Mouse (Mus musculus) forebrain, embryonic 13.5 days (tissue): Measurements from ENCODE around the gene Hibadh. TPM values are rescaled to one million over a fixed set of nuclear protein-coding genes. Genes with fewer than 3 reads are reported as not detected.

Source experiments
- ATAC-seq: fragments of 200-750 bp; cut with Nextera tagmentation; 2 replicates; pipeline ENCODE4 v1.8.0; 2017
- H3K27ac ChIP-seq: fragments of 300-500 bp; sonication (generic); 2 replicates; pipeline ENCODE4 v1.5.1; 2015; ENCODE audit warnings: inconsistent platforms, mild to moderate bottlenecking, moderate library complexity
- H3K27me3 ChIP-seq: fragments of 300-500 bp; sonication (generic); 2 replicates; pipeline ENCODE4 v1.6.1; 2015; ENCODE audit warnings: mild to moderate bottlenecking, inconsistent platforms
- H3K36me3 ChIP-seq: fragments of 300-500 bp; sonication (generic); 2 replicates; pipeline ENCODE4 v1.6.1; 2015; ENCODE audit warnings: mild to moderate bottlenecking, inconsistent platforms; ENCODE audit not compliant: poor library complexity, severe bottlenecking
- H3K4me1 ChIP-seq: fragments of 300-500 bp; sonication (generic); 2 replicates; pipeline ENCODE4 v1.6.1; 2015; ENCODE audit warnings: inconsistent platforms
- H3K4me2 ChIP-seq: fragments of 300-500 bp; sonication (generic); 2 replicates; pipeline ENCODE4 v1.6.1; 2015; ENCODE audit warnings: inconsistent platforms, mild to moderate bottlenecking, moderate library complexity
- H3K4me3 ChIP-seq: fragments of 300-500 bp; sonication (generic); 2 replicates; pipeline ENCODE4 v1.5.1; 2015; ENCODE audit warnings: mild to moderate bottlenecking, inconsistent platforms
- H3K9ac ChIP-seq: fragments of 300-500 bp; sonication (generic); 2 replicates; pipeline ENCODE4 v1.6.1; 2015; ENCODE audit warnings: mild to moderate bottlenecking, inconsistent platforms
- H3K9me3 ChIP-seq: fragments of 300-500 bp; sonication (generic); replicated peaks from 2 replicates; pipeline ENCODE4 v1.6.1; 2016; ENCODE audit warnings: inconsistent platforms
- WGBS: fragments of 180-500 bp; shearing (Covaris S2); methylation state at CpG from one replicate; pipeline ENCODE4 v1.1.7; 2015; 5-methylcytosine and 5-hydroxymethylcytosine counted together
- polyA plus RNA-seq: library from polyadenylated mRNA; unstranded; fragments of >200 nt; fragmentation: Nextera tagmentation; extraction: Ambion mirVana; gene quantifications from 2 replicates; pipeline ENCODE4 v1.2.1, GENCODE M21; 2015

Hibadh gene
- polyA plus RNA-seq, 1 experiment from 2014 or later: 52.4 TPM

DNA sequence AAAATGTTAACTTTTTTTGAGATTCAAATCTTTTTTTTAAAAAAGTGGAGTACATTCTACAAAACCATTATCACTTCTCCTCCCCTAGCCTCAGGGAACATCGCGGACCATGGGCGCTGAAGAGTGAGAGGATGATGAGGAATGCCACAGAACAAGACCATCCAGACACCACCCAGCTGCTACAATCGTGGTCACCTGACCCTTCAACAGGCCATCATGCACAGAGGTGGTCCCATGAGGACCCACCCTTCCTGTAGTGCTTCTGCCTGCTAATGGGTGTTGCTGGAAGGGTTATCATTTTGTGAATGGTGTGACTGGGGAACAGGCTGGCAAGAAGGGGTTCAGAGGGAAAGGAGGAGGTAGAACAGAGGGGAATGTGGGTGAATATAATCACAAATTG, 2.9 kb downstream of the Hibadh start:
- ATAC-seq: no peak
- Histone ChIP-seq H3K4me2 (no peak overlapping the region), H3K36me3 (no peaks in the 10 kb centered on the region), H3K27ac (no peak overlapping the region), H3K4me3 (no peak overlapping the region), H3K9me3 (no peaks in the 10 kb centered on the region), H3K4me1 (peaks cover 11% of the 10 kb centered on the region), H3K27me3 (no peaks in the 10 kb centered on the region), H3K9ac (no peak overlapping the region)
- WGBS: 94% methylated on average over 4 of the region's 4 CpGs

DNA sequence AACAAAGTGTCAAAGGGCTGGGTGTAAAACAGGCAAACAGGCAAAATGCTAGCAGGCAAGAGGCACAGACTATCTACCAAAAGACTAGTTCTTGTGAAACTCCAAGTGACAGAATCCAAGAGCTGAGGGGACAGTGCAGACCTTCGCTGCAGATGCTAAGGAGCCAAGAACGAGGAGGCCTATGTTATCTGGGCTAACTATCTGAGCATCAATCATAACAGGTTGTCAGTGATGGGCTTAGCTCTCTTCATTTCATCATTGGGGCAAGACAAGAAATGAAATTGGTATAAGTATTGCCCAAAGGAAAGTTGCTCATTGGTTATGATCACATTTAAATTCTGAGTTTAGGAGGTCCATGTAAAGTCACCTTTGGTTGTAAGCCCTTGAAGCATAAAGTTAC, 4.8 kb downstream of the Hibadh start:
- no peaks in the 10 kb centered on the region for H3K27me3 ChIP-seq
- no peaks in the 10 kb centered on the region for H3K36me3 ChIP-seq
- no peak for ATAC-seq
- H3K4me2 ChIP-seq: no peak overlapping the region
- no peak overlapping the region for H3K27ac ChIP-seq
- 96% methylated on average over 2 of the region's 2 CpGs for WGBS
- H3K4me1 ChIP-seq: peaks cover 11% of the 10 kb centered on the region
- H3K4me3 ChIP-seq: no peak overlapping the region
- H3K9ac ChIP-seq: no peak overlapping the region
- H3K9me3 ChIP-seq: no peaks in the 10 kb centered on the region

DNA sequence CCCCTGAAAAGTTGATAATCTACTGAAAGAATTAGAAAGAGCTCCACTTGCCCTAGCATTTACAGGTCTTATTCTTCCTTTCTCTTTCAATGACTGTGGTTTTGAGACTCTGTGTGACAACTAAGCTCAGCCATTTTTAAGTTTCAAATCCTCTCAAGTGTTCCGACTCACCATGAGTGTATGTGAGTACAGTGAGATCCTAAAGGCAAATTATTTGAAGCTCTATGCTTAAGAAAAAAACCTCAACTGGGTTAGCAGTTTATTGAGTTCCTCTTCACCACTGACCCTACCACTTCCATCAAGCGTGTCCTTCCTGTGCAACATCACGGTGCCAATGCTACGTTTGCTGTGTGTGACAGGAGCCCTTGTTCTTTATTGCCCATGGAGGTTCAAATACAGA, 9.6 kb downstream of the Hibadh start:
- H3K27me3 ChIP-seq: no peaks in the 10 kb centered on the region
- no peak overlapping the region for H3K9ac ChIP-seq
- no peaks in the 10 kb centered on the region for H3K9me3 ChIP-seq
- no peak overlapping the region for H3K27ac ChIP-seq
- no peak for ATAC-seq
- H3K4me3 ChIP-seq: no peak overlapping the region
- H3K4me2 ChIP-seq: no peak overlapping the region
- 95% methylated on average over 4 of the region's 4 CpGs for WGBS
- no peaks in the 10 kb centered on the region for H3K36me3 ChIP-seq
- no peaks in the 10 kb centered on the region for H3K4me1 ChIP-seq

DNA sequence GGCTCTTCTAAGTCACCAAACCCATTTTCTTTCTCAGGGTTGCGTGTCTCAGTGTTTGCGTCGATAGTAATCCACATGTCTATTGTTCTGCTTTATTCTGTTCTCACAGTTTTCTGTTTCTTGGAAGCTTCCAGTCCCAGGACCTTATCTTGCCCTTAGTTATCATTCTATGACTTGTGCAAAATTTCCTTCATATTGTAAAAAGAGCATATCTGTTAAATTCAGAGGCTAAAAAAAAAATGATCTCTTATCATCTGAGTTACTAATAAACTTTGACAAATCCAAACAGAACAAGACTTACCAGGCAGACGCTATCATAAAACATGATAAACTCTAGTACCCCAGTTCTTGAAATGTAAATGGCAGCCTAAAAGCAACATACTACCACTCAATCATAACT, 11.0 kb downstream of the Hibadh start:
- Histone ChIP-seq H3K4me2 (no peak overlapping the region), H3K27ac (no peak overlapping the region), H3K4me3 (no peak overlapping the region), H3K4me1 (no peaks in the 10 kb centered on the region), H3K36me3 (no peaks in the 10 kb centered on the region), H3K27me3 (no peaks in the 10 kb centered on the region), H3K9me3 (no peaks in the 10 kb centered on the region), H3K9ac (no peak overlapping the region)
- 96% methylated on average over 4 of the region's 4 CpGs for WGBS
- no peak for ATAC-seq

DNA sequence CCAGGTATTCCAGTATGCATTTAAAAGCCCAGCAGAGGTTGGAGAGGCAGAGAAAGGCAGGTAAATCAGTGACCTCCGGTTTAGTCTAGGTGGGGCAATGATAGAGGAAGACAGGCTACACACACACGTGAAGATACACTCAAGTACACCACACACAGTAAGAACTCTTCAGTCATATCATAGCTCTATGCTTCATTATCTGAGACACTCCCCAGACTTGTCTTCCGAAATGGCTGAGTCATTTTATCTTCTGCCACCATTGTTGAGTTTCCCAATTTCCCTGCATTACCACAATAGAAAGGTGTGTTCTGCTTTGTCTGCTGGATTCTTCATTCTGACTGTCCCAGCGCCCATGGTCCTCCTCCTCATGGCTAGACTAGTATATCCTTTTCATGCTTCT, 13.5 kb downstream of the Hibadh start:
- H3K27ac ChIP-seq: no peak overlapping the region
- H3K4me3 ChIP-seq: no peak overlapping the region
- no peaks in the 10 kb centered on the region for H3K36me3 ChIP-seq
- ATAC-seq: no peak
- H3K9ac ChIP-seq: no peak overlapping the region
- H3K4me1 ChIP-seq: no peaks in the 10 kb centered on the region; the same call in 1 of the 2 replicates
- no peaks in the 10 kb centered on the region for H3K9me3 ChIP-seq
- H3K4me2 ChIP-seq: no peak overlapping the region
- WGBS: 95% methylated on average over 4 of the region's 4 CpGs
- no peaks in the 10 kb centered on the region for H3K27me3 ChIP-seq

DNA sequence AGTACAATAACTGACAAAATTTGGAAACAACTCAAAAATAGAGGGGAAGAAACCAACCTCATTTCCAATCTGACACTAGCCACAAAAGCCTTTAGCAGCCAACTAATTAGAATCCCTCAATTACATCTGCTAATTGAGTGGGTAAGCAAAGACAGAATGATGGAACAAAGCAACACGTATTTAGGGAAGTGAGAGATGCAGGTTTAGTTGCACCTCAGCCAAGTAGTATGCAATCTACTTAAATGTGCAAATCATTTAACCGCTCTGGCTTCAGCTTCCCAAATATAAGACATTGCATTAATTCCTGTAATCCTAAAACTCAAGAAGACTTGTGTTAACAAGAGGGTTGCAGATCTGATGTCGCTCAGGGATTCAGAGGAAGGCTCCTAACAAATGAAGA, 16.4 kb downstream of the Hibadh start:
- Histone ChIP-seq H3K27me3 (no peaks in the 10 kb centered on the region), H3K9me3 (no peaks in the 10 kb centered on the region), H3K4me2 (no peak overlapping the region), H3K27ac (no peak overlapping the region), H3K9ac (no peak overlapping the region), H3K4me3 (no peak overlapping the region), H3K4me1 (no peaks in the 10 kb centered on the region; the same call in 1 of the 2 replicates), H3K36me3 (0 out of 2 replicates have a peak, but pooled peaks cover 6% of the 10 kb centered on the region)
- no peak for ATAC-seq
- WGBS: 63% methylated on average over 3 of the region's 3 CpGs

DNA sequence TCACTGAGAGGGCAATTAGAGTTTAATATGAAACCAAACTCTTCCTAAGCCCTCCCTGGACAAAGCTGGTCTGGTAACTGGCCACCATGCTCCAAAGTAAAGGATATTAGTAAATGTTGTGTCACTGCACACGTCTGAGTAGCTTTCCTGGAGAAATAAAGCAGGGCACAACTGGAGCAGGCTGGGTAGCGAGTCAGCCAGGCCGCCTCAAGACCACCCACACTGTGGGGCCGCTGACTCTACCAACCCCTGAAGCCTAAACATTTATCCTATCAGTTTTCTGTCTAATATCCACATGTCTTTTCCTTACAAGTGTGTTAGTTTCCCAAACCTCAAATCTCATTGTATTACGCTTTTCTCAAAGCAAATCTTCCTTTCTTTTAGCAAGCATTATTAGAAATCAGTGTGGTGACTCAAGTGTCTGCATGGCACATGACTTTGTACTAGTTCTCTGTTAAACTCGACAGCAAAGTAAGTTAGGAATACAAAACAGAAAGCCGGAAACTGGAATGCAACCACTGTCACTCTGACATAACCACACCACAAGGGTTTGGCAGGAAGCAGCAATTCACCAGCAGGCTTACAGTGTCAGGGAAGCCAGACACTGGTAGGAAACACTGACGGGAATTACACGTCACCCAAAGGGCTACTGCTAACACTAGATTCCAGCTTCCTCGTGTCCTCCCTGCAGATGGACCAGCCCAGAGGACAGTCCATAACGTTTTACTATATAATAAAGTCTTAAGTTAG, 18.3 kb downstream of the Hibadh start:
- no peaks in the 10 kb centered on the region for H3K9me3 ChIP-seq
- 78% methylated on average over 11 of the region's 11 CpGs for WGBS
- no peaks in the 10 kb centered on the region; the same call in 1 of the 2 replicates for H3K4me1 ChIP-seq
- H3K4me3 ChIP-seq: no peak overlapping the region
- H3K27ac ChIP-seq: no peak overlapping the region
- ATAC-seq: no peak
- H3K9ac ChIP-seq: no peak overlapping the region
- H3K27me3 ChIP-seq: no peaks in the 10 kb centered on the region
- no peak overlapping the region for H3K4me2 ChIP-seq
- H3K36me3 ChIP-seq: peaks cover 10% of the 10 kb centered on the region

DNA sequence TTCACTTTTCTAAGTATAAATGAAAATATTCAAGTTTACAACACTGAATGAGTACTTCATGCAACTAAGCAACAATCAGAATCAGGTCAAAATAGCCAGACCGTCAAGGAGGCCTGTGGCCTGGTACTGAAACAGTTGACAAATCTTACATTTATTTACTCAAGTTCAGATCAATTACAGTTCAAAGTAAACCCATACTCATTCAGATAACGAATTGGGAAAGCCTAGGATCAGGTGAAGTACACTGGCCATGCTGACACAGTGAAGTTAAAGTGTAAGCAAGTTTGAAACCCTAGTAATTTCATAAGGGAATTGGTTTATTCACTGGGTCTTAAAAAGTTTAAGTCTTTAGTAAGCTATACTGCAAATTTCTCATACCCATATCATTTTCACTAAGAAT, 20.1 kb downstream of the Hibadh start:
- 90% methylated on average over 2 of the region's 2 CpGs for WGBS
- no peaks in the 10 kb centered on the region for H3K9me3 ChIP-seq
- H3K4me3 ChIP-seq: no peak overlapping the region
- no peak for ATAC-seq
- H3K36me3 ChIP-seq: peaks cover 10% of the 10 kb centered on the region
- no peak overlapping the region for H3K9ac ChIP-seq
- no peak overlapping the region for H3K27ac ChIP-seq
- no peaks in the 10 kb centered on the region for H3K27me3 ChIP-seq
- no peak overlapping the region for H3K4me2 ChIP-seq
- H3K4me1 ChIP-seq: no peaks in the 10 kb centered on the region; the same call in 1 of the 2 replicates

DNA sequence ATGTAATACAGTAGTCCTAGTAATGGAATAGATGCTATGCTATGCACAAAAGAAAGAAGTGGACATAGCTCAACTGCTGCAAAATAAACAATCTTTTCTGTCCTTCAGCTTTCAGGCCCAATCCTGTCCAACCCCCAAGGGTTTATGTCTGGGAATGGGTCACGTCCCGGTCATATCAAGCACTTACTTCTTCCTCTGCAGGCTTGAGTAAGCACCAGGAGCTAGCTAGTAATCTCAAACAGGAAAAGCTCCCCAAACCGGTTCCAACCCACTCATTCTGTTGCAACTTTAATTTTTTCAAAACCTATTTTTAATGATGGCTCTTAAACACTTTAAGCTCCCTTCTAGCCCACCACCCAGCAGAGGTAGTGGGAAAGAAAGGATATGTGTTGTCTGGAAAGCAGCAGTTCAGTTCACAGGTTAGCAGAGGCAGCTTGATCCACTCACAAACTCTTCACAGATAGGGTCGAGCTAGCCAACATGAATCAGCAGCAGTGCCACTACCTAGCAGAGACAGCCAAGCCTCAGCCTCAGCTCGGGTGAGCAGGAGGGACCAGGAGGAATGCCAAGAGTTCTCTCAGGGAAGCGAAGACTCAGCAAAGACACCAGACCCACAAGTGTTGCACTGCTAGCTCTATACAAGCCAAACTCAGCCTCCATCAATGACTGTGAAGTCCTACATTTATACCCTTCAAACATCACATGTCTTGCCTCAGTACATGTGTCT, 30.4 kb downstream of the Hibadh start:
- Histone ChIP-seq H3K9ac (no peak overlapping the region), H3K4me2 (no peak overlapping the region), H3K4me3 (no peak overlapping the region), H3K27ac (no peak overlapping the region), H3K9me3 (no peaks in the 10 kb centered on the region), H3K36me3 (no peaks in the 10 kb centered on the region), H3K4me1 (no peaks in the 10 kb centered on the region), H3K27me3 (no peaks in the 10 kb centered on the region)
- no peak for ATAC-seq
- WGBS: 87% methylated on average over 6 of the region's 6 CpGs

DNA sequence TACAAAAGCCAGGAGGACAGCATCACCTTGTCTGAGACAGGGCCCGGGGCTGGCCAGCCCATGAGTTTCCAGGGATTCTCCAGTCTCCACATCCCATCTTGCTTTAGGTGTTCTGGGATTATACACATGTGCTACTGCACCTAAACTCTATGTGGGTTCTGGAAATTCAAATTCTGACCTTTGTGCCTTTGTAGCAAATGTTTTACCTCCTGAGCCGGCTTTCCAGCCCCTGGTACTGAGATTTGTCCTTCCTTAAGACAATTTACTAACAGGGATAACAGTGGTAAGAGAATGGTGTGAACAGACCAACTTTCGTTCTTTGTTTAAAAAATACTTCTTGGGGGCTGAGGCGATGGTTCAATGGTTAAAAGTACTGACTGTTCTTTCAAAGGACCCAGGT, 32.1 kb downstream of the Hibadh start:
- Histone ChIP-seq H3K9ac (no peak overlapping the region), H3K27ac (no peak overlapping the region), H3K9me3 (no peaks in the 10 kb centered on the region), H3K4me1 (no peaks in the 10 kb centered on the region), H3K4me3 (no peak overlapping the region), H3K27me3 (no peaks in the 10 kb centered on the region), H3K36me3 (no peaks in the 10 kb centered on the region), H3K4me2 (no peak overlapping the region)
- WGBS: 92% methylated on average over 4 of the region's 4 CpGs
- ATAC-seq: no peak

DNA sequence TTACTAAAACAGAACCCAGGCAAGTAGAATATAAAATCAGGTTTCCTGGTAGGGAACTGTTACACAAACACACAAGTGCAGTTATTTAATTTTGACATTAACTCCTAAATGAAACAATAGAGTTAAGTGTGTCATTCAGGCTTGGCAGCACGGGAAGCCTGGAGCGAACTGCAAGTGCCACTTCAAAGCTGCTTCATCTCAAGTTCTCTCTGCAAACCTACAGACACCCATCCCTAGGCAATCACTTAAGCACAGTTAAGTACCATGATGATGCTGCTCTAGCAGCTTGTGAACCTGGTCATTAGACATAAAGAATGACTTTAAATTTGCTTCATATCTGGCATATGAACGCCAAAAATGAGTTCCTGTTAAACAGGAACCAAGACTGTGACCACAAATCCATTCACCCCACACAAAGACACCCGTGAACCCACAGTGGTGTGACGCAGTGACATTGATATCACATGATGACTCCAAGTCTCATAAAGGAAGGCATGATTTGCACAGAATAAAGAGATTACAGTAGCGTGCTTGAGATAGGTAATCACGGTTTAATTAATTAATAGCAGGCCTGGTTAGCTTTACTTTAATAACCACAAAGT, 33.3 kb downstream of the Hibadh start:
- H3K4me3 ChIP-seq: no peak overlapping the region
- no peak for ATAC-seq
- H3K27me3 ChIP-seq: no peaks in the 10 kb centered on the region
- H3K9me3 ChIP-seq: no peaks in the 10 kb centered on the region
- WGBS: 82% methylated on average over 7 of the region's 7 CpGs
- H3K9ac ChIP-seq: no peak overlapping the region
- no peak overlapping the region for H3K4me2 ChIP-seq
- H3K4me1 ChIP-seq: no peaks in the 10 kb centered on the region
- H3K36me3 ChIP-seq: no peaks in the 10 kb centered on the region
- no peak overlapping the region for H3K27ac ChIP-seq
